Mouse (Mus musculus): ENCODE results near the gene Gtf2a2.

The Gtf2a2 gene

GRCm38 (mm10) chr9:70012408-70012901, at the start of gene Gtf2a2:
Gene Gtf2a2, plus strand, starts transcription at chr9:70012550.
- DNase-seq: peak; percentile 94

DNA sequence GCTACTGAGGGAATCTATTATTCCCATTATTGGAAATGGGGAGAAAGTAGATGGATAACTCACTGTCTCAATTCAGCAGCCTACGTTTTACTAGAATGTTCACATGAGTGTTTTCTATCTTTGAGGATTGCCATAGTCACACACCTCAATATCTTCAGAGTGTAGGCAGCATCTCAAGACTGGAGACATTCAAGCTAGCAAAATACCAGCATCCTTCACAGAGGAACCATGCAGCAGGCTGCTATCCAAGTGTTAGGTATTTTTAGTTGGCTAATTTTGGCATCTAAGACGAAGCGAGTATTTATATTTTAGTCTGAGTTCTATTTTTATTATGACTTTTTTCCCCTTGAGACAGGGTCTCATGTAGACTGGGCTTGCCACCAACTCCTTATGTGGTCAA, 48.0 kb upstream of the Gtf2a2 start:
- no peak for DNase-seq

GRCm38 (mm10) chr9:69985526-69985925, 26.8 kb upstream of the Gtf2a2 start:
- DNase-seq: no peak

DNA sequence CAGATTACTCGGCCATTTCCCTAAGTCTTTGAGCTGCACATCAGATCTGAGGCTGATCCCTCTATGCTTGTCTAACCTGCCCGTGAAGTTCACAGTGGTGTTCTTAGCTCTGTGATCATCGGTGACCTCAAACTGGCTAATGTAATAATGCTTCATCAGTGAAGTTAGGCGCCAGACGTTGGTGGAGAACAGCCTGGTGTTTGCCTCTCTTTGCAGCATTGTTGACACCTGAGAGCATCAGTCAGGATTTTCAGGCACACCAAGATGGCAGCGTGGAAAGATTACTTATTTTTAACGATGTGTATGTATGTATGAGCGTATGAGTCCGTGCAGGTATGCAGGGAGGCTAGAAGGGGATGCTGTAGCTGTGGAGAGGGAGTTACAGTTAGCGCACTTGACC, 26.3 kb upstream of the Gtf2a2 start:
- DNase-seq: no peak

GRCm38 (mm10) chr9:69986571-69986970, 25.8 kb upstream of the Gtf2a2 start:
- no peak for DNase-seq

DNA sequence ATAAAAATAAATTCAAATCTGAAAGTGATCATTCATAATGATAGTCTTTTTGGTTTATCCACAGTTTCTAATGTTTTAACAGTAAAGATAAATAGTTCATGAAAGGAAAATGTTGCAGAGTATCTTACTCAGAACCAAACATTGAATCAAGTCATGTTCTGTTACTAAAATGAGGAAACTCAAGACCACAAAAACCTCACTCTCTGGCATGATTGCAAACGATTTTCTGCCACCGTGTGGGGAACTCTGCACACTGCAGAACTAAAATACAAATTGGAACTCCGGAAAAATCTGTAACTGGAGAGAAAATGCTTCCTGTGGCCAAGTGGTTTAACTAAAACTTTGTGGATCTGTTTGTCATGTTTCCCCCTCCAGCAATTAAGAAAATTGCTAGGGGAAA, 24.8 kb upstream of the Gtf2a2 start:
- peak; percentile 70 for DNase-seq

GRCm38 (mm10) chr9:69988706-69989302, 23.5 kb upstream of the Gtf2a2 start:
- no peak for DNase-seq

DNA sequence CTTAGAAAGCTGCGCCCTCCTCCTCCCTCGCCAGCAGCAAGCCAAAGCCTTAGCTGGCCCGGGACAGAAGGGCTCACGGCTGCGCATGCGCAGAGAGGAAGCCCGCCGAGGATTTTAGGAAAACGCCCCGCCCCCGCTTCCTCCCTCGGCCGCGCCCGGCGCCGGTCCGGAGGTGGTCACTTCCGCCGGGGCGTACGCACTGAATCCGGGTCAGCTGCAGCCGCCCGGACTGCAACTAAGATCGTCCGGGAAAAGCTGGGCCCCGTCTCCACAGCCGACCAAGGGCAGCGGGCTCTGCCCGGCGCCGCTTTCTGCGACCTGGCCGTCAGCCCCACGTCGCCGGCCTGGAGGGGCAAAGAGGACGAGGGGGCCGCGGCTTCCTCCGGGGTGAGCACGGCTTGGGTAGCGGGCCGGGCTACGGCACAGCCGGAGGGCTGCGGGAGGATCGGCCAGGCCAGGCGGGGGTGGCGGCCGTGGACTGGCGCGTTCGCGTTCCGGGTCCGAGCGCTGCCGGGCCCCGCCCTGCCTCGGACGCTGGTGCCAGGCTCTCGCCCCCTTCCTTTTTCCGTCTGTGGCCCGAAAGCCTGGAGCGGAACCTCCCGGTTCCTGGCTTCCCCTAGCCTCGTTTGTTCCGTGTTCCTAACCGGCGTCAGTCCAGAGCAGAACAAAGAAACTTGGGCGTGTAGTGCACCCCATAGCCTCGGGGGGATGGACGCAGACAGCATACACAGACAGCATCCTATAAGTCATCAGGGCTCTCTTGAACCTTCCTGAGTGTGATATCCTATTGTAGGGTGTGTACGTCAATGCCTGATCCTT, 22.8 kb upstream of the Gtf2a2 start, which contains the start of gene Bnip2:
Gene Bnip2 (plus strand): TSS at position 164 of the 819 bp plus-strand sequence.
- peak; percentile 96 for DNase-seq

DNA sequence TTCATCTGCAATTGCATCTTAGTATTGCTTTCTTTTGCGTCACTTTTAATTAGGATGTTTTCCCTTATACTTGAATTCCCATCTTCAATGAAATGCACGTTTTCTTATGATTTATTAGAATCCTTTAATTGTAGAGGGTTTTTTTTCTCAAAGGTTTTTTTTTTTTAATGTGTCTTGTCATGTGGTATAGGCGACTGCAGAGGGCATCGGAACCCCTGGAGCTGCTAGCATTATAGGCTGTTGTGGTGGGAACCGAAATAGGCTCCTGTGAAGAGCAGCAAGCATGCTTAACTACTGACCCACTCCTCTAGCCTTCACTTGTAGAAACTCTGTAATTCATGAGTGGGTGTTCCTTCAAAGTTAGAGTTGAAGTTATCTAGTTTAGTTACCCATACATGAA, 22.0 kb upstream of the Gtf2a2 start:
- no peak for DNase-seq

DNA sequence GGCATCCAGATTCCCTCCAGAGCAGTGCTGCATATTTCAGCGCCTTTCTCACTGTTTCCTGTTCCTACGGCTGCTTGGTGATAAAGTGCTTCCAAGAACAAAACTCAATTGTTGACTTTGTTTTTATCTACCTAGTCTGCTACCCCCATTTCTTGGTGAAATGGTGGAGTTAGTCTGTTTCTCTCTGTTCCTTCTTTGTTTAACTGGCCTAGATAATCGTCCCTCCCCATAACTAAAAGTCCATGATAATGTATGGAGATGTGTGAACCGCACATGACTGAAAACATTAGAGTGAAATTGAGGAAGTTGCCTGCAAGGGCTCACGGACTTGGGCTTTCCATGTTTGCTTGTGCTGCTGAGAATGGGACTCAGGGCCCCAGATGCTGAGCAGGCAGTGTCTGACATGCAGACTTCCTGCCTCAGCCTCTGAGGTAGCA, 19.5 kb upstream of the Gtf2a2 start:
- no peak for DNase-seq

- DNase-seq: no peak
These were observed 18.9 kb upstream of the Gtf2a2 start for GRCm38 (mm10) chr9:69993479-69993878.

GRCm38 (mm10) chr9:69994547-69994946, 17.8 kb upstream of the Gtf2a2 start:
- no peak for DNase-seq

- DNase-seq: no peak
These were observed 13.0 kb upstream of the Gtf2a2 start for GRCm38 (mm10) chr9:69999318-69999717.

- DNase-seq: no peak
These were observed 8.8 kb upstream of the Gtf2a2 start for GRCm38 (mm10) chr9:70003516-70003915.

DNA sequence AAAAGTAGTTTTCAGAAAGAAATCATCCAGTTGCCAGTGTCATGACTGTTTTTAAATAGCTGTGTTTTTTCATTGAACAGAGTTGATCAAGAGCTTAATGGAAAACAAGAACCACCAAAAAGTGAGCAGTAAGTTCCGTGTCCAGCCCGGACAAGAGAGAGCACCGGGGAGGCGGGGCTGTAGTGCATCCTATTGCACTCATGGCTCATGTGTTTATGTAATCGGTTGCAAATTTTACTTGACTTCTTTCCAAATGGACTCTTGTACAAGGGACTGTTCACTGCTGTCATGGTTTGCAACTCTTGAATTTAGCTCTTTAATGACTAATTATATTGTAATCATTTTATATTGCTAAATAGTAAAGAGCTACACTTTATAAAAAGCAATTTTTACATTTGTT, 5.4 kb upstream of the Gtf2a2 start:
- DNase-seq: no peak

GRCm38 (mm10) chr9:70007506-70008248, 4.7 kb upstream of the Gtf2a2 start:
- DNase-seq: no peak

GRCm38 (mm10) chr9:70009754-70010304, 2.5 kb upstream of the Gtf2a2 start:
- DNase-seq: no peak

DNA sequence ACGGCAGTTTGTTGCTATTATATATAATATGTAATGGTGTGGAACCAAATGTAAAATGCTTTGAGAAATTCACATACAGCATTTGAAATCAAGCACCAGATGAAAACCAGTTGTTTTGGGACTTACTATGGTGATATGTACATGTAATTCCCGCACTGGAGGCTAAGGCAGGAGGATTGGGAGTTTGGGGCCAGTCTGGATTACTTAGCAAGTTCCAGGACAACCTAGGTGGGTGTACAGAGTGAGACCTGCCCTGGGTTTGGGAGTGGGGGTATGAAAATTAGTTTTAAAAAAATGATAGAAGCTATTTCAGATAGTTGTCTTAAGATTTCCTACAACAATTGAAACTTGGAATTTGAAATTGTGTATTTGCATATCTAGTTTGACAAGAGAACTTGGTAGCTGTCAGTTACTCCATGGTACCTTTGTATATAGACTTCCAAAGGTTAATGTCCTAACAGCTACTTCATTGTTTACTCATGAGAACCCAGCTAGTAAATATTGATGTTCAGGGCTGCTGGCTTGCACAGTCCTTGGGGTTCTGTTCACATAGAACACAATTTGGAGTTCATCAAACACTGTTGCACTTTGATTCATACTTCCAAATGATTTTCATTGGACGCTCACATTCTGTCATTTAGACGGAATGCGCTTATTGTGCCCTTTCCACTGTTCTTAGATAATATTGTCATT, 1.4 kb upstream of the Gtf2a2 start:
- no peak for DNase-seq

DNA sequence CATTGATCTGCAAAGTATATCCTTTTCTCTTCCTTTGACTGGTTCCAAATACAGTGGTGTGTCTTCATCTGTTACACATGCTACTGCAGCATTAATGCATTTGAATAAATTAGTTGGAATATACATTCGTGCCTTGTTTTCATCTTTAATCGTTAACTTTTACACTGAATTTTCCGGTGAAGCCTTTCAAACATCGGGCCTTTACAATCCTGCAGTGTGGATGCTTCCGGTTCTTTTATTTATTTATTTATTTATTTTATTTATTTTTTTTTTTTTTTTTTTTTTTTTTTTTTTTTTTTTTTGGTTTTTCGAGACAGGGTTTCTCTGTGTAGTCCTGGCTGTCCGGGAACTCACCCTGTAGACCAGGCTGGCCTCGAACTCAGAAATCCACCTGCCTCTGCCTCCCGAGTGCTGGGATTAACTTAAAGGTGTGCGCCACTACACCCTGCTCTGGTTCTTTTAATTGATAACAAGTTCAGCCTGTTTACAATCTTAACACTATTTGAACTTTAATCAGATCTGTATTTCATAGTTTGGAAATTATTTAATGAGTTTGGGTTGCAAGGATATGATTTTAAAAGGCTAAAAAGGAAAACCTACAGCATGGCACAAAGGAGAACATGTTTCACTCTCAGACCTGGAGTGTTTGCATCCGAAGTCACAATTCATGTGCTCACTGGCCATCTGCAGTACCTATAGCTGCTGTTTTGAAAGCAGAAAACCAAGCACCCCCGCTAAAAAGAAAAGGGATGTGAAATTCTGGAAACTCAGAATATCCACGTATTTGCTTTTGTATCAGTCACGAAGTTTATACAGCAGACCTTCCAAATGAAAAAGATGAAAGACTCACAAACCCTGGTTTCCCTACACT, 578 bp upstream of the Gtf2a2 start:
- no peak for DNase-seq

DNA sequence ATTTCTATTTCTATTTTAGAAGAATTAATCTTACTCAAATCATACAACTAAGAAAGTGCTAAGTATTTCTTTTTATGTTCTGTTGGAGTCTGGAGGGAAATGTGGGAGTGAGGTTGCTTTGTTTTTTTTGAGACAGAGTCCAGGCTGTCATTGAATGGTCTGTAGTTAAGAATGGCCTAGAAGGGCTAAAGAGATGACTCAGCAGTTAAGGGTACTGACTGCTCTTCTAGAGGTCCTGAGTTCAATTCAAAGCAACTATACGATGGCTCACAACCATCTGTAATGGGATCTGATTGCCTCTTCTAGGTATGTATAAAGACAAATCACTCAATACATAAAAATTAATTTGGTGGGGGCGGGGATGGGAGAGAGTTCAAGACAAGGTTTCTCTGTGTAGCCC, 3.3 kb downstream of the Gtf2a2 start:
- DNase-seq: no peak

- no peak for DNase-seq
These were observed 6.5 kb downstream of the Gtf2a2 start for GRCm38 (mm10) chr9:70018879-70019278.

- no peak for DNase-seq
These were observed 9.3 kb downstream of the Gtf2a2 start for GRCm38 (mm10) chr9:70021610-70022009.

Measured in kidney, adult 18-20 months (tissue).